Mouse (Mus musculus): ENCODE data around the gene 4921517D22Rik.
A peak's percentile ranks its signal among the peaks of the same experiment; 100 is the strongest.

Gene 4921517D22Rik

GRCm38 (mm10) chr13:59691478-59691877, 2.4 kb downstream of the 4921517D22Rik start:
- no peak for DNase-seq (ENCODE audit: low spot score in 2 of 2)

GRCm38 (mm10) chr13:59690576-59690975, 3.3 kb downstream of the 4921517D22Rik start:
- no peak for DNase-seq (ENCODE audit: low spot score in 2 of 2)

GRCm38 (mm10) chr13:59689843-59690242, 4.1 kb downstream of the 4921517D22Rik start:
- no peak for DNase-seq (ENCODE audit: low spot score in 2 of 2)

GRCm38 (mm10) chr13:59689313-59689712, 4.6 kb downstream of the 4921517D22Rik start:
- no peak for DNase-seq (ENCODE audit: low spot score in 2 of 2)

- no peak for DNase-seq (ENCODE audit: low spot score in 2 of 2)
These were observed 5.6 kb downstream of the 4921517D22Rik start for GRCm38 (mm10) chr13:59688338-59688770.

GRCm38 (mm10) chr13:59685236-59685635, 8.7 kb downstream of the 4921517D22Rik start:
- no peak for DNase-seq (ENCODE audit: low spot score in 2 of 2)

- no peak for DNase-seq (ENCODE audit: low spot score in 2 of 2)
These were observed 11.3 kb downstream of the 4921517D22Rik start for GRCm38 (mm10) chr13:59682629-59683028.

DNA sequence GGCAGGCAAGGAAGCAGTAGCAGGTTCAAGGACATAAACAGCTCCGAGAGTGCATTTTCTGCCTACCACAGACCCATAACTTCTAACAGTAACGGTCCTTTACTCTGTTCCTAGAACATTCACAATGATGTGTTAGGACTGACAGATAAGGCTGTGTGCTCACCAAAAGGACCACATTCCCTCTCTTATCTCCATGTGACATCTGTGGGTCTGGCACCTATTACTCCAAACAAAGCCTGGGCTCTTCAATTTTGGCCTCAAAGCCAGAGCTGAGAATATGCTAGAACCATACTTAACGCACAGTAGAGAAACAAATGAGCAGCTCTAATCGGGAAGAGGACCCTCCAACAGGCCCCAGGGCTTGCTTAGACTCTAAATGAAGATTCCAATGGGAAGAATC, 14.0 kb downstream of the 4921517D22Rik start:
- DNase-seq (ENCODE audit: low spot score in 2 of 2): no peak

DNA sequence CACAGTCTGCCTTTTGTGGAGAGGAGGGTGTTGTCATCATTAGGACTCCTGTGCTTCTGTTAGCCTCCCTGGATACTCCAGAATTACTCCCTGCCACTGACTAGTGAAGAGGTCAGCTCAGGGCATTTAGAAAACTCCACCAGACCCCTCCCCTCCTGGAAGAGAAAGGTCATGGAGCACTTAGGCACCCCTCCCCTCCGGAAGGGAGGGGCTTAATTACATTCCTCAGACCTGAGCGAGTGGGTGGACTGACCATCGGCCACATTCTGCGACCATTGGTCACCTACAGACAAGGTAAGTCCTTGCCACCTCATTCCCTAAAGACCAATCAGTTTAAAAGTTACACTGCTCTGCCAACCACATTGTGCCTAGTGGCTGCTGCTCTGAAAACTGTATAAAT, 14.6 kb downstream of the 4921517D22Rik start:
- no peak for DNase-seq (ENCODE audit: low spot score in 2 of 2)

- no peak for DNase-seq (ENCODE audit: low spot score in 2 of 2)
These were observed 17.3 kb downstream of the 4921517D22Rik start for GRCm38 (mm10) chr13:59676316-59677229.

- peak; percentile 72 to 87 for DNase-seq (ENCODE audit: low spot score in 2 of 2)
These were observed 18.5 kb downstream of the 4921517D22Rik start, which contains the start of gene Golm1 for GRCm38 (mm10) chr13:59675151-59676011. TSS of gene Golm1 (minus strand) at chr13:59675811.

DNA sequence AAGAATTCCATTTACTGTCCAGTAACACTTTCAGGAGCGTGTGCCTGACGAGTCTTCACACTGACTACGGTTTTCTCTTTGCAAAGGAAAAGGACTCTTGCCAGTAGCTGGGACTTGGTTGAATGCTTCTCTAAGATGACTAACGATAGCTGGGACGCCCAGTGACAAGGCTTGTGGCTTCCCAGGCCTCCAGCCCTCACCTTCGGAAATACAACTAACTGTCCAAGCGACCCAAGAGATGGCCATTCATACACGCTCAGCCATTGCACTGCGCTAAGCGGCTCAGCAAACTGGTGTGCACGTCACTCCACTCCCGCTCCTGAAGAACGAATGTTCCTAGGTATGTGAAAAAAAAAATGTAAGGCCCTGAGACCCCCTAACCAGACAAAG, 19.2 kb downstream of the 4921517D22Rik start:
- DNase-seq (ENCODE audit: low spot score in 2 of 2): peak in 1 of 2 experiments; percentile 72

GRCm38 (mm10) chr13:59674215-59674614, 19.7 kb downstream of the 4921517D22Rik start:
- DNase-seq (ENCODE audit: low spot score in 2 of 2): no peak

DNA sequence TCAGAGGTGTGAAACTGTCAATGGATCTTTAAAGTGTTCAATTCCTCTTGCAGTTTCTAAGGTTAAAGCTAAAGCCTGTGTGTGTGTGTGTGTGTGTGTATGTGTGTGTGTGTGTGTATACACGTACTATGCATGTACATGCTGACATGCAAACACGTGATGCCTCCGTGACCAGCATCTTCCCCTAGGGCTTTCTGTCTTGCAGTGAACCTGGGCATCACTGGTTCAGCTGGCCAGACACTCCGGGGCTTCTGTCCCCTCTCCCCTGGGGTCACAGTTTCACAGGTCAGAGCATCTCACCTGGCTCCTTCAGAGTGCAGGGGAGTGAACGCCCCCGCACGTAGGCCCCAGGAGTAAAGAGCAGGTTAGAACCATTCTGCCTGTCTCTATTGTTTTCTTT, 20.3 kb downstream of the 4921517D22Rik start:
- DNase-seq (ENCODE audit: low spot score in 2 of 2): no peak

- no peak for DNase-seq (ENCODE audit: low spot score in 2 of 2)
These were observed 21.7 kb downstream of the 4921517D22Rik start for GRCm38 (mm10) chr13:59672248-59672647.

DNA sequence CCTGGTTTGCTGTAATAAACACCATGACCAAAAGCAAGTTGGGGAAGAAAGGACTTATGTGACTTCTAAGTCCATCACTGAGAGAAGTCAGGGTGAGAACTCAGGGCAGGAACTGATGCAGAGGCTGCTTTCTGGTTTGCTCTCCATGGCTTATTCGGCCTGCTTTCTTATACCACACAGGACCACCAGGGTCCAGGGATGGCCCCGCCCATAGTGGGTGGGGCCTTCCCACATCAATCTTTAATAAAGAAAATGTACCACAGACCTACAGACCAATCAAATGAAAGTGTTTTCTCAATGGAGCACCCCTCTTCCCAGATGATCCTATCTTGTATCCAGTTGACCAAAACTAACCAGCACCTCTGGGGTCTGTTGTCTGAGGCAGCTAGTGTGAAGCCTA, 22.4 kb downstream of the 4921517D22Rik start:
- no peak for DNase-seq (ENCODE audit: low spot score in 2 of 2)

DNA sequence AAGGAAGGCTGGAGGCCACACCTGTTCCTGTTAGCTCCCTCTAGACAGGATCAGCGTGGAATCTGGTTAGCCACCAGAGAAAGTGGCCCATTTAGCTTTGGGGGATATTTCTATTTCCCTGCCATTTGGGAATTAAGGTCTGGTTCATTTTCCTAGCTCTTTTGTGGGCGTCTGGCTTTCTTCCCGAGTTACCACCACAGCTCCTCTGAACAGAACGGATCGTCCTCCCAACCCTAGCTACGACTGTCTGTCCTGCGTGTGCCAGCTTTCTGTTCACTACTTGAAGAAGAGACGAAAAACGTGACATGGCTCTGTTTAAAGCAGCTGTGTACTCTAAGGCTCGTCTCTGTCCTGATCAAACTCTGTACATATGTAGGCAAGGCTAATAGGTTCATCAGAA, 24.0 kb downstream of the 4921517D22Rik start:
- DNase-seq (ENCODE audit: low spot score in 2 of 2): no peak

DNA sequence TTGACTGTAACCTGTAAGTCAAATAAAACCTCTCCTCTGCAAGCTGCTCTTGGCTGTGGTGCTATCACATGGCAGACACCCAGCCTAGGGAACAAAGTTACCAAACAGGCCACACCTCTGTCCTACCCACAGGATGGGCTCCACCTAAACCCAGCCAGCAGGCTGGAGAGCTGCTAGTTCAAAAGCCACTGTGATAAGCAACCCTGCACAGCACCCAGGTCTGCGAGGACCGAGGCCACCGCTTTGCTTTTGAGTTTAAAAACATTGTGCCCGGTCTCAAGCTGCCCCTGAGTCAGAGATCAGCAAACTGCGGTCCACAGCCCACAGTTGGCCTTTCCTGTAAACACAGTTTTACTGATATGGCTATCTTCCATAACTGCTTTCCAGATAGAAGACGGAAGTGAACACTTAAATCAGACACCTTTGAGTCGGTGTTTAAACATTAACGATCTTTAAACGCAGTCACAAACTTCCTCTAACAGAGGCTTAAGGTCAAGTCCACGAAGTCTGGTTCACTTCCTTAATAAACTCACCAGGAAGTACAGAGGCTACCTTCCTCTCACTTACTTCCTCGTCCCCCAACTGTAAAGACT, 25.3 kb downstream of the 4921517D22Rik start:
- peak; percentile 72 to 83 for DNase-seq (ENCODE audit: low spot score in 2 of 2)

GRCm38 (mm10) chr13:59667763-59668162, 26.1 kb downstream of the 4921517D22Rik start:
- DNase-seq (ENCODE audit: low spot score in 2 of 2): no peak

GRCm38 (mm10) chr13:59663939-59664712, 29.8 kb downstream of the 4921517D22Rik start:
- no peak for DNase-seq (ENCODE audit: low spot score in 2 of 2)

DNA sequence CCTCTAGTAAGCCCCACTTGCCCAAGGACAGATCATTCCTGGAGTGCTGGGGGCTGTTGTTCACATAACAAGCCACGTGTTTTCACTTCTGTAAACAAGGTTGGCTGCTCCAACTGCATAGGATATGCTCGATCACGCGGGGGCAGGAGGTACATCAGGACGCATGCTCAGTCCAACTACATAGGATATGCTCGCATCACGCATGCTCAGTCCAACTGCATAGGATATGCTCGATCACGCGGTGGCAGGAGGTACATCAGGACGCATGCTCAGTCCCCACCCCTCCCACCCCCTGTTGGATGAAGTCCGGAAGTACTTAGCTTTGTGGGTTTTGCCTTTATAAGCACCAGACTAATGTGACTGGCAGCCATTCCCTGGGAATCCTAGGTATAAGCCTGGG, 31.9 kb downstream of the 4921517D22Rik start:
- DNase-seq (ENCODE audit: low spot score in 2 of 2): no peak

Data from spleen, postnatal 4 days (tissue).